Mouse (Mus musculus) heart, adult 2 months (tissue): Measurements from ENCODE around the gene Fgfr2. TPM values are rescaled to one million over a fixed set of nuclear protein-coding genes. Genes with fewer than 3 reads are reported as not detected.

Source experiments
- DNase-seq, 2 experiments: peaks; one replicate each; pipeline ENCODE4 v3.0.0; 2021
- H3K27ac ChIP-seq: fragments of 200-600 bp; 2 replicates; pipeline ENCODE4 v1.8.1; 2022
- H3K27me3 ChIP-seq: fragments of 200-500 bp; 2 replicates; pipeline ENCODE4 v1.6.1; 2012; ENCODE audit warnings: mild to moderate bottlenecking, low read length, inconsistent platforms, mixed read lengths; ENCODE audit not compliant: control insufficient read depth, insufficient read depth
- H3K36me3 ChIP-seq: fragments of 200-500 bp; 2 replicates; pipeline ENCODE4 v1.6.1; 2012; ENCODE audit warnings: low read length, inconsistent platforms; ENCODE audit not compliant: control insufficient read depth, insufficient read depth
- H3K4me1 ChIP-seq: fragments of 200-500 bp; 2 replicates; pipeline ENCODE4 v1.6.1; 2011; ENCODE audit warnings: low read length; ENCODE audit not compliant: control insufficient read depth, insufficient read depth
- H3K4me3 ChIP-seq: fragments of 200-600 bp; 2 replicates; pipeline ENCODE4 v1.8.1; 2022
- H3K79me2 ChIP-seq: fragments of 200-500 bp; replicated peaks from 2 replicates; pipeline ENCODE4 v1.6.1; 2012; ENCODE audit warnings: mild to moderate bottlenecking, inconsistent platforms, low read length, moderate library complexity, mixed read lengths; ENCODE audit not compliant: control insufficient read depth, insufficient read depth
- H3K9ac ChIP-seq: fragments of 200-500 bp; 2 replicates; pipeline ENCODE4 v1.6.1; 2012; ENCODE audit warnings: low read depth, mild to moderate bottlenecking, control low read depth, inconsistent platforms, low read length, mixed read lengths
- CTCF ChIP-seq: fragments of 200-600 bp; IDR thresholded peaks from 2 replicates; pipeline ENCODE4 v1.8.1; 2022; ENCODE audit warnings: antibody characterized with exemption, mild to moderate bottlenecking, moderate library complexity
- EP300 ChIP-seq: fragments of 200-500 bp; IDR thresholded peaks from 2 replicates; pipeline ENCODE4 v1.6.1; 2011; ENCODE audit warnings: low read depth, low read length, control low read depth; ENCODE audit not compliant: insufficient read depth
- POLR2A ChIP-seq: fragments of 200-500 bp; IDR thresholded peaks from 2 replicates; pipeline ENCODE4 v1.6.1; 2011; ENCODE audit warnings: mild to moderate bottlenecking, low read depth, low read length, control low read depth; ENCODE audit not compliant: insufficient read depth
- WGBS: fragments of 180-500 bp; shearing (Covaris S2); methylation state at CpG from one replicate; pipeline ENCODE4 v1.1.7; 2018; 5-methylcytosine and 5-hydroxymethylcytosine counted together
- intact Hi-C: fragments of 180-260 bp; cut with DNase I; formaldehyde crosslinking; loops from one replicate; pipeline ENCODE4 v1.15.1; 2025
- polyA plus RNA-seq: library from polyadenylated mRNA; depleted of rRNA; stranded (reverse); fragments of >200 nt; gene quantifications from 2 replicates; pipeline ENCODE4 v1.2.3, GENCODE M21; 2012
- total RNA-seq, 2 experiments: library from RNA; stranded (reverse); gene quantifications; 2 replicates each; pipeline ENCODE4 v1.2.3; 2021

The Fgfr2 gene
- total and polyA plus RNA-seq, 3 experiments = 1.1 to 2.0 (median 1.3) TPM

DNA sequence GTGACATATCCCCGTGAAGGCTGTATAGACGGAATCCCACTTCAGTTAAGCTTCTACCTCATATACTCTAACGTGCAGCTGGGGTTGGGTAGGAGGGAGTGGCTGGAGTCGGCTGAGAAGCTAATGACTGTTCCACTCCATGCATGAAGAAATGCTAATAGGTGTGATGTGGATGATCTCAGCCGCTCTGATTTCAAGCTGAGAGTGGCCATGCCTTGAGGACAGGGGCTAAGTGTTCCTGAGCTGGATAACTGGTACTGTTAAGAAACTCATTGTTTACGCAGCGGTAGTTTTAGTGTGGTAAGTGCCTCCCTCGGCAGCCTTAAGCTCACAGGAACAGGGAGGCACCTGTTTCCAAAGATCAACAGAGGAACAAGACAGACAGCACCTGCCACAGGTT lies 1819.8 kb downstream of the Fgfr2 start:
- no peak for TF ChIP-seq EP300
- no peak for TF ChIP-seq POLR2A
- TF ChIP-seq CTCF = no peak
- Histone ChIP-seq H3K79me2 (no peaks in the 10 kb centered on the region), H3K36me3 (no peaks in the 10 kb centered on the region), H3K9ac (no peak overlapping the region), H3K27me3 (no peaks in the 10 kb centered on the region), H3K4me1 (no peaks in the 10 kb centered on the region), H3K27ac (no peak overlapping the region), H3K4me3 (no peak overlapping the region)
- 78% methylated on average over 8 of the region's 8 CpGs for WGBS
- no peak for DNase-seq
- intact Hi-C loops = no loop called here

DNA sequence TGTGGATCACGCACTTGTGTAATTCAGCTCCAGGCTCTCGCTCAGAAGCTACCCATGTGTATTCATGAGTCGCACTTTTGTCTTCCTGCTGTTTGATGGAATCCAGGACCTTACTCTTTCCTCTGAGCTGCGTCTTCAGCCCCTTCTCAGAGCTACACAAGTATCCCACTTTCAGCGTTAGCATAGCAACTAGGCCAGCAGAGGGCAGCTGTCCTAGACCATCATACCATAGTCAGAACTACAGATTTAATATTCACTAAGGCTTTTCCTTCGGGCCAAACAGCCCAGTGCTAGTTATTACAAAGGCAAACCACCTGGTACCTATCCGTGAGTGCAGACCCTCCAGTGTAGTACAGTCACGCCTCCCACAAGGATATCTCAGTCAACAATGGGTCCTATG lies 1826.0 kb downstream of the Fgfr2 start:
- intact Hi-C loops = no loop called here

DNA sequence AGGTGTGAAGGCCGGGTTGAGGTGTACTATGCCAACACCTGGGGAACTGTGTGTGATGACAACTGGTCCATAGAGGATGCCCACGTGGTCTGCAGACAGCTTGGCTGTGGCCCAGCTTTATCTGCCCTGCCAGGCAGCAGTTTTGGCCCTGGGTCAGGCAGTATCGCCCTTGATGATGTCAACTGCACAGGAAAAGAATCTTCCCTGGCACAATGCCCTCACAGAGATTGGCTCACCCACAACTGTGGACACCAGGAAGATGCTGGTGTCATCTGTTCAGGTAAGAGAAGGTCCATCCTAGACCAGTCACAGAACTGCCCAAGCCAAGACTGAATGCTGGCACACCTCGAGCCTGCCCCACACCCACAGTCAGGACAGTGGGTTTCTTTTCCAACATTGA lies 1857.3 kb downstream of the Fgfr2 start:
- TF ChIP-seq CTCF (no peak), EP300 (no peak)
- intact Hi-C loops = no loop called here
- H3K36me3 ChIP-seq = no peaks in the 10 kb centered on the region
- H3K4me1 ChIP-seq = no peaks in the 10 kb centered on the region
- peak in 1 of 2 experiments; percentile 5 for DNase-seq
- H3K9ac ChIP-seq = no peak overlapping the region
- WGBS = 47% methylated on average over 4 of the region's 4 CpGs
- no peaks in the 10 kb centered on the region for H3K27me3 ChIP-seq
- no peak overlapping the region for H3K4me3 ChIP-seq
- no peak overlapping the region for H3K27ac ChIP-seq
- H3K79me2 ChIP-seq = no peaks in the 10 kb centered on the region

More for the DNA sequence above, 1826.0 kb downstream of the Fgfr2 start:
- TF ChIP-seq POLR2A (no peak), EP300 (no peak), CTCF (peak; percentile 13; the same call in 1 of the 2 replicates)
- no peaks in the 10 kb centered on the region for H3K79me2 ChIP-seq
- no peak for DNase-seq
- H3K4me1 ChIP-seq = no peaks in the 10 kb centered on the region
- WGBS = 70% methylated on average over 8 of the region's 8 CpGs
- no peaks in the 10 kb centered on the region for H3K27me3 ChIP-seq
- H3K4me3 ChIP-seq = no peak overlapping the region
- H3K9ac ChIP-seq = no peak overlapping the region
- no peaks in the 10 kb centered on the region for H3K36me3 ChIP-seq
- no peak overlapping the region for H3K27ac ChIP-seq

DNA sequence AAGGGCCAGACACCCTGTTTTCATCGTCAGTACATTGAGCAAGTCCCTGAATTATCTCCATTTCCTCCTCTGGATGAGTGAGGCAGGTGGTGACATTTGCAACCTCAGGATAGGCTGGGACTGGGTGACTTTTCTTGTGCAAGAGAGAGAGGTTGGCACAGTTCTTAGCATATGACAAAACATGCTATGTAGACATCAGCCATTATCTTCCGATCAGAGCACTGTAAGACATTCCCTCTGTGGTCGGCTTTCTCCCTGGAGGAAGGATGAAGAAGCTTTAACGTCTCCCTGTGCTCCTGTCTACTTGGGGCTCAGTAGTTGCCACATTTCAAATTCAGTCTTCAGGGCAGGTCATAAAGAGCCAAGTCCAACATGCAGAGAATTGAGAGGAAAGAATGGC lies 1858.9 kb downstream of the Fgfr2 start:
- Histone ChIP-seq H3K79me2 (no peaks in the 10 kb centered on the region), H3K4me3 (no peak overlapping the region), H3K27me3 (no peaks in the 10 kb centered on the region), H3K9ac (no peak overlapping the region), H3K36me3 (no peaks in the 10 kb centered on the region), H3K4me1 (no peaks in the 10 kb centered on the region), H3K27ac (no peak overlapping the region)
- intact Hi-C loops = no loop called here
- TF ChIP-seq EP300 (no peak), CTCF (no peak), POLR2A (no peak)
- 77% methylated on average over 4 of the region's 4 CpGs for WGBS
- DNase-seq = no peak

DNA sequence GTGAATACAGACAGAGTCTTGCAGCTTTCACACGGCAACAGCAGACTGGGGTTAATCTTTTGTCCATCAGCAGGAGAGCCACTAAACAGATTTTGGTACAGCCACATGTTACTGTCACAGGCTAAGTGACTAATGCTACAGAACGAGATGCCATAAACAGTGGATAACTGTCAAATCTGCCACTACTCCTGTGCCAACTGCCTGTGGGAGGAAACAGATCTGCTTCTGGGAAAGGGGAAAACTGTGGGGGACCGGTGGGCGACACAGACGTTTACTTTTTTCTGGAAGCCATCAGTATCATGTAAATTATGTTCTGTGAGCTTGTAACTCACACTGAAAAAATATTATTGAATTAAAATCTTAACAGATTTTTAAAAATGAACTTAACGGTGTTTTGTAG lies 1862.2 kb downstream of the Fgfr2 start:
- TF ChIP-seq EP300 (no peak), CTCF (no peak), POLR2A (no peak)
- 61% methylated on average over 6 of the region's 6 CpGs for WGBS

DNA sequence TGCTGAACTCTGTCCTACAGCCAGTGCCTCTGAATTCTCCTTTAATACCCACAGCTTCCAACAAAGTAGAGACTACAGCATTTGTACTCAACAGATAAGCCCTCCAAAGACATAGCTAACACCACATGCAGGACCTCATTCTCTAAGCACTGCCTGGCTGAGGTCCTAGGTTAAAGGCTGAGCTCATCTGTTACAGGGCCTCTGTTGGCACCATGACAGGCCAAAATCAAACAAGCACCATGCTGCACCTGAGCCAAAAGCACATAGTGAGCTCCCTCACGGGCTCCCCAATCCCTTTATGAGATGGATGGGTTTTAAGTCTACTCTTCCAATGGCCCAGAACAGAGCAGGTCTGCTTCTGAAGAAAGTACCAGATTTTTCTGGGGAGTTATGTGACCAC lies 1865.8 kb downstream of the Fgfr2 start:
- intact Hi-C loops = no loop called here
- no peak for DNase-seq
- H3K4me3 ChIP-seq = no peak overlapping the region
- H3K27me3 ChIP-seq = no peaks in the 10 kb centered on the region
- no peaks in the 10 kb centered on the region for H3K36me3 ChIP-seq
- TF ChIP-seq CTCF (no peak), EP300 (no peak), POLR2A (no peak)
- H3K27ac ChIP-seq = no peak overlapping the region
- 38% methylated on average over 1 of the region's 1 CpGs for WGBS
- H3K79me2 ChIP-seq = no peaks in the 10 kb centered on the region
- H3K4me1 ChIP-seq = no peaks in the 10 kb centered on the region
- no peak overlapping the region for H3K9ac ChIP-seq

More for the DNA sequence above, 1862.2 kb downstream of the Fgfr2 start:
- no peaks in the 10 kb centered on the region for H3K4me1 ChIP-seq
- H3K4me3 ChIP-seq = no peak overlapping the region
- H3K27me3 ChIP-seq = no peaks in the 10 kb centered on the region
- no peak overlapping the region for H3K9ac ChIP-seq
- no peaks in the 10 kb centered on the region for H3K36me3 ChIP-seq
- intact Hi-C loops = no loop called here
- H3K79me2 ChIP-seq = no peaks in the 10 kb centered on the region
- DNase-seq = no peak
- no peak overlapping the region for H3K27ac ChIP-seq

DNA sequence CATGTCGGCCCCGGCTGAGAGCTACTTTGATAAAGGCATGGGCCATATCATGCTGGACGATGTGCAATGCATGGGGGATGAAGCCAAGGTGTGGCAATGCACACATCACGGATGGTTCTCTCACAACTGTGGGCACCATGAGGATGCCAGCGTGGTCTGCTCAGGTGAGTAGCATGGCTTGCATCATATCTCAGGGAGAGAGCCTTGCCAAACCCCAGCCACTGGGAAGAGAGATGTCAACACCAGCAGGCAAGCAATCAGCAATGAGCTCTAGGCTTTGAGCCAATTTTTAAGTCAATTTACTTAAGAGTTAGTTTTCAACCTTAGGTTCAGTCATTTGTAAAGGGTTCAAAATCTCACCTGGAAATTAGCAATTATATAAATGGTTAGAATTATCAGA lies 1866.3 kb downstream of the Fgfr2 start:
- no peaks in the 10 kb centered on the region for H3K36me3 ChIP-seq
- no peak overlapping the region for H3K9ac ChIP-seq
- no peak for DNase-seq
- intact Hi-C loops = no loop called here
- H3K27ac ChIP-seq = no peak overlapping the region
- H3K4me1 ChIP-seq = no peaks in the 10 kb centered on the region
- H3K79me2 ChIP-seq = no peaks in the 10 kb centered on the region
- no peaks in the 10 kb centered on the region for H3K27me3 ChIP-seq
- 62% methylated on average over 5 of the region's 5 CpGs for WGBS
- H3K4me3 ChIP-seq = no peak overlapping the region
- no peak for TF ChIP-seq CTCF
- TF ChIP-seq EP300 = no peak
- no peak for TF ChIP-seq POLR2A
